Mouse (Mus musculus): Measurements from ENCODE around the gene Ythdf2. TPM values are rescaled to one million over a fixed set of nuclear protein-coding genes. Genes with fewer than 3 reads are reported as not detected.

Gene Ythdf2
- total and polyA plus RNA-seq, 3 experiments = 80.4 to 979 (median 103) TPM

DNA sequence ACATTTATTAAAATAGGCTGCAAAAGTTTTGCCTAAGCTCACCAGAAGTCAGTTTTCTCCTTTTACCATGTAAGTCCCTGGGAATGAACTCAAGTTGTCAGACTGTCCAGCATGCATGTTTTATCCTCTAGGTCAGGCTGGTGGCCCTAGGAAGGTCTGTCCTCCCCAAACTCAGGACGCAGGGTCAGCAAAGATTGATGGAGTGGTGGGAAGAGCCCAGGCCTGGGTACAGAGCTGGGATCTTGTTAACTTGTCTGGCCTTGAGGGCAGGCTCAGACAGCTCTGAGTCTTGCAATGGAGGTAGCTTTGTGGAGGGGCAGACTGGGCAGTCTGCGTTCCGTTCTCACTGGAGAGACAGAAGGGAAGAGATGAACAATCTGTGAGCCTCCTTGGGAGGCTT, 42.8 kb downstream of the Ythdf2 start:
- no peak overlapping the region for H3K9ac ChIP-seq (ENCODE audit: control insufficient read depth, low read depth, low read length, poor library complexity, severe bottlenecking)
- peaks cover 0 to 6% of the 10 kb centered on the region in 2 experiments; a peak in 2 of 4 replicates for H3K4me1 ChIP-seq (ENCODE audit: control insufficient read depth in 1 of 2, insufficient read depth in 2 of 2, low read length in 2 of 2)
- no peaks in the 10 kb centered on the region for H3K36me3 ChIP-seq (ENCODE audit: control insufficient read depth in 1 of 2, insufficient read depth in 2 of 2, low read length in 2 of 2)
- H3K27ac ChIP-seq (ENCODE audit: control insufficient read depth, low read depth, low read length) = no peak overlapping the region
- no peak overlapping the region for H3K4me3 ChIP-seq (ENCODE audit: control insufficient read depth in 1 of 2, insufficient read depth in 1 of 2, low read depth in 2 of 2, low read length in 2 of 2)
- no peak for TF ChIP-seq MXI1 (IDR thresholded peaks at IDR 0.05; ENCODE audit: low read depth, low read length)
- TF ChIP-seq MAFK (IDR thresholded peaks at IDR 0.05; ENCODE audit: borderline replicate concordance, low read depth, low read length) = no peak
- no peak for TF ChIP-seq KAT2A (conservative IDR thresholded peaks at IDR 0.05; ENCODE audit: low read depth, low read length)
- no peak for TF ChIP-seq USF1 (IDR thresholded peaks at IDR 0.05; ENCODE audit: low read depth, low read length)
- TF ChIP-seq MEF2A (IDR thresholded peaks at IDR 0.05; ENCODE audit: extremely low read depth, insufficient replicate concordance, low read depth, low read length, poor library complexity, severe bottlenecking) = no peak
- TF ChIP-seq SMC3 (IDR thresholded peaks at IDR 0.05; ENCODE audit: low read depth, low read length) = no peak
- TF ChIP-seq HCFC1 (IDR thresholded peaks at IDR 0.05; ENCODE audit: low read depth, low read length) = no peak
- TF ChIP-seq JUND (IDR thresholded peaks at IDR 0.05; ENCODE audit: low read depth, low read length) = no peak
- TF ChIP-seq MYB (IDR thresholded peaks at IDR 0.05; ENCODE audit: low read depth, low read length) = no peak
- no peak for TF ChIP-seq ZNF384 (IDR thresholded peaks at IDR 0.05; ENCODE audit: low read depth, low read length)
- no peak for TF ChIP-seq POLR2AphosphoS5 (IDR thresholded peaks at IDR 0.05; ENCODE audit: borderline replicate concordance, low read depth, low read length)
- TF ChIP-seq MAX (IDR thresholded peaks at IDR 0.05; ENCODE audit: low read length) = no peak
- no peak for TF ChIP-seq TBP (IDR thresholded peaks at IDR 0.05; ENCODE audit: low read depth, low read length)
- TF ChIP-seq NRF1 (IDR thresholded peaks at IDR 0.05; ENCODE audit: insufficient read depth, low read depth, low read length, poor library complexity, severe bottlenecking) = no peak
- no peak for TF ChIP-seq ETS1 (IDR thresholded peaks at IDR 0.05; ENCODE audit: low read depth, low read length)
- H3K27me3 ChIP-seq (ENCODE audit: control insufficient read depth in 1 of 2, insufficient read depth in 2 of 2, low read length in 2 of 2) = peaks cover 0 to 2% of the 10 kb centered on the region in 2 experiments; a peak in 2 of 4 replicates
- no peak for DNase-seq (ENCODE audit: low read depth, low spot score)
- H3K9me3 ChIP-seq (replicated peaks; ENCODE audit: insufficient read depth, low read length) = no peaks in the 10 kb centered on the region
- no peaks in the 10 kb centered on the region for H3K79me2 ChIP-seq (ENCODE audit: control insufficient read depth, insufficient read depth, low read length, poor library complexity)

DNA sequence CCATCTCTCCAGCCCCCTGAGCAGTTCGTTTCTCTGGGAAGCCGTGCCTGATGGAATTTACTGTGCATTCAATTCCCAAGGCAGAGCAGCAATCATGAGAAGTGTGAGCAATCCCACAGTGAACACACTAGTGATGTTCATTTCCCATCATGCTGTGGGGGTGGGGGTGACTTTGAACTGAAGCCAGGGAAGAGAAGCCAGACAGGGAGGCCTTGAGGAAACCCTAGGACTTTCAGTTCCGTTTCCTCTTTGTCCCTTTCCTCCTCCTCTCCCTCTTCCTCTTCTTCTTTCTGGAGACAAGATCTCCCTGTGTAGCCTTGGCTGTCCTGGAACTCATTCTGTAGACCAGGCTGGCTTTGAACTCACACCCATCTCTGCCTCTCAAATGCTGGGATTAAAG, 44.7 kb downstream of the Ythdf2 start:
- no peaks in the 10 kb centered on the region for H3K36me3 ChIP-seq (ENCODE audit: control insufficient read depth in 1 of 2, insufficient read depth in 2 of 2, low read length in 2 of 2)
- no peak for DNase-seq (ENCODE audit: low read depth, low spot score)
- no peak overlapping the region for H3K4me3 ChIP-seq (ENCODE audit: control insufficient read depth in 1 of 2, insufficient read depth in 1 of 2, low read depth in 2 of 2, low read length in 2 of 2)
- H3K79me2 ChIP-seq (ENCODE audit: control insufficient read depth, insufficient read depth, low read length, poor library complexity) = no peaks in the 10 kb centered on the region
- no peak overlapping the region for H3K27ac ChIP-seq (ENCODE audit: control insufficient read depth, low read depth, low read length)
- no peaks in the 10 kb centered on the region for H3K9me3 ChIP-seq (replicated peaks; ENCODE audit: insufficient read depth, low read length)
- H3K4me1 ChIP-seq (ENCODE audit: control insufficient read depth in 1 of 2, insufficient read depth in 2 of 2, low read length in 2 of 2) = peaks cover 0 to 6% of the 10 kb centered on the region in 2 experiments; a peak in 2 of 4 replicates
- H3K9ac ChIP-seq (ENCODE audit: control insufficient read depth, low read depth, low read length, poor library complexity, severe bottlenecking) = no peak overlapping the region
- TF ChIP-seq TBP (IDR thresholded peaks at IDR 0.05; ENCODE audit: low read depth, low read length) = no peak
- no peak for TF ChIP-seq MXI1 (IDR thresholded peaks at IDR 0.05; ENCODE audit: low read depth, low read length)
- no peak for TF ChIP-seq E2F4 (IDR thresholded peaks at IDR 0.05; ENCODE audit: borderline replicate concordance, low read depth, low read length)
- no peak for TF ChIP-seq TAL1 (IDR thresholded peaks at IDR 0.05; ENCODE audit: low read length)
- TF ChIP-seq MAFK (IDR thresholded peaks at IDR 0.05; ENCODE audit: borderline replicate concordance, low read depth, low read length) = no peak
- no peak for TF ChIP-seq GATA1 (IDR thresholded peaks at IDR 0.05; ENCODE audit: low read depth, low read length)
- TF ChIP-seq POLR2AphosphoS5 (IDR thresholded peaks at IDR 0.05; ENCODE audit: borderline replicate concordance, low read depth, low read length) = no peak
- no peak for TF ChIP-seq CHD1 (IDR thresholded peaks at IDR 0.05; ENCODE audit: low read depth, low read length)
- peaks cover 0 to 2% of the 10 kb centered on the region in 2 experiments; a peak in 2 of 4 replicates for H3K27me3 ChIP-seq (ENCODE audit: control insufficient read depth in 1 of 2, insufficient read depth in 2 of 2, low read length in 2 of 2)

Data from MEL (cell line).